Mouse (Mus musculus) colon, adult 2 months (tissue): ENCODE results near the gene Myb. TPM values are rescaled to one million over a fixed set of nuclear protein-coding genes. Genes with fewer than 3 reads are reported as not detected.

Experiments used
- polyA plus RNA-seq: library from polyadenylated mRNA; depleted of rRNA; stranded (reverse); fragments of >200 nt; gene quantifications from 2 replicates; pipeline ENCODE4 v1.2.3, GENCODE M21; 2012; rRNA removed

Gene Myb
- 24.0 and 28.0 TPM in 2 replicates for polyA plus RNA-seq

DNA sequence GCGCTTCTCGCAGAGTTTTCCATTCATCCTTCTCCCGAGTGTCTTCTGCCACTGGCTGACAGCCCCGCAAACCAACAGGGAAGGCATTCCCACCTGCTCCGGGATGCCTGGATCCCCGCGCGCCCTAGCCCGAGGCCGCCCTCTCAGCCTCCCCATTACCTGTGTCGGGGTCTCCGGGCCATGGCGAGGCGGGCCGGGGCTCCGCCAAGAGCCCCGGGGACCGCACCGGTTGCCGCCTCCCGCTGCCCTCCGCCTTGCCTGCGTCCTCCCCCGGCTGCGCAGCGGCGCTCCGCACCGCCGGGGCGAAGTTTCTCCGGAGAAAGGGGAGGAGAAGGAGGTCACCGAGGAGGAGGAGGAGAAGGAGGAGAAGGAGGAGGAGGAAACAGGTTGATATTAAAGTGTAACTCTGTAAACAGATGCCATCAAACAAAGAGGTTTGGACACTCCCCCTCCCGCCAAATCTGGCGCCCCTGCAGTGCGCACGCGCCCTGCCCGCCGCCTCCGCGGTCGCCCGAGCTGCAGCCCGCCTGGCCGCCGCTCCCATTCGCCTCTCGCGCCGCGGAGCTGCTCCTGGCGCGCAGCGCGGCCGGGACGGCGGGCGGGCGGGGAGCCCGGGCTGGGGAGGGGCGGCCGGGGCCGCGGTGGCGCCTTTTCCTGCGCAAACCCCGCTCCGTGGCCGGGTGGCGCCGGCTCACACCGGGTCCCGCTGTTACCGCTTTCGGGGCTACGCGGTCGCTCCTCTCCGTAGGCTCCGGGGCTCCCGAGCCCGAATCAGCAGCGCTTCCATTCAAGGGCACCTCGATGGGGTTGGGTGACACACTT lies at the start of gene Myb:
TSS of gene Myb (minus strand) at position 448 of the 822 bp plus-strand sequence.

Other genes starting within 250 kb of the Myb start
- 1.5 and 1.6 TPM in 2 replicates for gene Ahi1, start 208.4 kb downstream of the Myb start, polyA plus RNA-seq
- gene Hbs1l, start 135.0 kb upstream of the Myb start, polyA plus RNA-seq, result 7.0 and 9.4 TPM in 2 replicates
- not detected in 2 replicates for gene Aldh8a1, start 216.3 kb upstream of the Myb start, polyA plus RNA-seq